Mouse (Mus musculus) embryonic facial prominence, embryonic 11.5 days (tissue): ENCODE results near the gene H2-DMa. TPM values are rescaled to one million over a fixed set of nuclear protein-coding genes. Genes with fewer than 3 reads are reported as not detected.

Experiments used
- ATAC-seq: fragments of 200-750 bp; cut with Nextera tagmentation; replicated peaks from 2 replicates; pipeline ENCODE4 v1.8.0; 2017; ENCODE audit warnings: low read depth; ENCODE audit not compliant: insufficient number of reproducible peaks, low FRiP score, low TSS enrichment
- DNase-seq: peaks from one replicate; pipeline ENCODE4 v3.0.0-alpha.2; 2015; ENCODE audit warnings: low spot score
- H3K27ac ChIP-seq: fragments of 300-500 bp; sonication (generic); replicated peaks from 2 replicates; pipeline ENCODE4 v1.5.1; 2014; ENCODE audit warnings: mild to moderate bottlenecking, low read depth, low read length, control low read depth
- H3K27me3 ChIP-seq: fragments of 300-500 bp; sonication (generic); 2 replicates; pipeline ENCODE4 v1.6.1; 2014; ENCODE audit warnings: mild to moderate bottlenecking, low read length, moderate library complexity, mixed read lengths; ENCODE audit not compliant: control insufficient read depth, insufficient read depth
- H3K36me3 ChIP-seq: fragments of 300-500 bp; sonication (generic); replicated peaks from 2 replicates; pipeline ENCODE4 v1.6.1; 2014; ENCODE audit warnings: low read depth, mild to moderate bottlenecking, low read length, moderate library complexity, mixed read lengths; ENCODE audit not compliant: control insufficient read depth, insufficient read depth
- H3K4me1 ChIP-seq: fragments of 300-500 bp; sonication (generic); 2 replicates; pipeline ENCODE4 v1.6.1; 2014; ENCODE audit warnings: low read length, mixed read lengths; ENCODE audit not compliant: control insufficient read depth, insufficient read depth
- H3K4me2 ChIP-seq: fragments of 300-500 bp; sonication (generic); 2 replicates; pipeline ENCODE4 v1.6.1; 2014; ENCODE audit warnings: low read depth, mild to moderate bottlenecking, control low read depth, low read length, moderate library complexity
- H3K4me3 ChIP-seq: fragments of 300-500 bp; sonication (generic); 2 replicates; pipeline ENCODE4 v1.5.1; 2014; ENCODE audit warnings: low read depth, low read length, control low read depth
- H3K9ac ChIP-seq: fragments of 300-500 bp; sonication (generic); replicated peaks from 2 replicates; pipeline ENCODE4 v1.6.1; 2014; ENCODE audit warnings: mild to moderate bottlenecking, control low read depth, low read length
- H3K9me3 ChIP-seq: fragments of 300-500 bp; sonication (generic); replicated peaks from 2 replicates; pipeline ENCODE4 v1.6.1; 2016; ENCODE audit warnings: mild to moderate bottlenecking, low read length, inconsistent platforms, mixed read lengths; ENCODE audit not compliant: control insufficient read depth
- WGBS: fragments of 180-500 bp; shearing (Covaris S2); extraction: QIAGEN DNeasy Blood & Tissue Kit; methylation state at CpG from one replicate; pipeline ENCODE4 v1.1.7; 2014; 5-methylcytosine and 5-hydroxymethylcytosine counted together
- polyA plus RNA-seq: library from polyadenylated mRNA; unstranded; fragments of >200 nt; fragmentation: Nextera tagmentation; extraction: Ambion mirVana; gene quantifications from 2 replicates; pipeline ENCODE4 v1.2.1, GENCODE M21; 2014

The H2-DMa gene
- polyA plus RNA-seq, 1 experiment from 2014 or later: 9.7 TPM

- no peak for DNase-seq
- no peak for ATAC-seq
- Histone ChIP-seq H3K9ac (no peak overlapping the region), H3K27ac (no peak overlapping the region), H3K9me3 (no peaks in the 10 kb centered on the region), H3K27me3 (no peaks in the 10 kb centered on the region), H3K4me1 (no peaks in the 10 kb centered on the region), H3K4me2 (no peak overlapping the region), H3K36me3 (no peaks in the 10 kb centered on the region), H3K4me3 (no peak overlapping the region)
- WGBS: 58% methylated on average over 10 of the region's 10 CpGs
Measured at GRCm38 (mm10) chr17:34098709-34099479, 20.4 kb upstream of the H2-DMa start.

GRCm38 (mm10) chr17:34099531-34099930 lies 19.8 kb upstream of the H2-DMa start:
- Histone ChIP-seq H3K27me3 (no peaks in the 10 kb centered on the region), H3K9me3 (no peaks in the 10 kb centered on the region), H3K9ac (no peak overlapping the region), H3K27ac (no peak overlapping the region), H3K4me3 (no peak overlapping the region), H3K4me1 (no peaks in the 10 kb centered on the region), H3K4me2 (no peak overlapping the region), H3K36me3 (no peaks in the 10 kb centered on the region)
- no peak for DNase-seq
- WGBS: 66% methylated on average over 5 of the region's 5 CpGs
- ATAC-seq: no peak

- Histone ChIP-seq H3K4me2 (no peak overlapping the region), H3K27ac (no peak overlapping the region), H3K27me3 (no peaks in the 10 kb centered on the region), H3K4me1 (no peaks in the 10 kb centered on the region), H3K9ac (no peak overlapping the region), H3K9me3 (no peaks in the 10 kb centered on the region), H3K36me3 (no peaks in the 10 kb centered on the region), H3K4me3 (no peak overlapping the region)
- DNase-seq: no peak
- 31% methylated on average over 5 of the region's 5 CpGs for WGBS
- ATAC-seq: peak; percentile 12; the same call in 1 of the 2 replicates
Measured at GRCm38 (mm10) chr17:34101185-34101584, 18.2 kb upstream of the H2-DMa start.

GRCm38 (mm10) chr17:34101604-34102032 lies 17.7 kb upstream of the H2-DMa start:
- peak; percentile 87 for ATAC-seq
- Histone ChIP-seq H3K9ac (no peak overlapping the region), H3K4me3 (no peak overlapping the region)

GRCm38 (mm10) chr17:34102831-34103230 lies 16.5 kb upstream of the H2-DMa start:
- no peak for DNase-seq
- 83% methylated on average over 6 of the region's 6 CpGs for WGBS
- ATAC-seq: no peak
- H3K27me3 ChIP-seq: no peaks in the 10 kb centered on the region
- no peaks in the 10 kb centered on the region for H3K36me3 ChIP-seq
- H3K27ac ChIP-seq: no peak overlapping the region
- H3K9ac ChIP-seq: no peak overlapping the region
- no peaks in the 10 kb centered on the region for H3K9me3 ChIP-seq
- H3K4me1 ChIP-seq: no peaks in the 10 kb centered on the region
- H3K4me2 ChIP-seq: no peak overlapping the region
- no peak overlapping the region for H3K4me3 ChIP-seq

More at GRCm38 (mm10) chr17:34101604-34102032, 17.7 kb upstream of the H2-DMa start:
- Histone ChIP-seq H3K36me3 (no peaks in the 10 kb centered on the region), H3K27me3 (no peaks in the 10 kb centered on the region), H3K4me1 (no peaks in the 10 kb centered on the region), H3K27ac (no peak overlapping the region), H3K9me3 (no peaks in the 10 kb centered on the region), H3K4me2 (no peak overlapping the region)
- DNase-seq: peak; percentile 96
- WGBS: 7% methylated on average over 12 of the region's 12 CpGs

- no peak overlapping the region for H3K27ac ChIP-seq
- WGBS: 85% methylated on average over 9 of the region's 9 CpGs
- no peaks in the 10 kb centered on the region for H3K4me1 ChIP-seq
- no peaks in the 10 kb centered on the region for H3K9me3 ChIP-seq
- DNase-seq (no peak), ATAC-seq (no peak)
- no peaks in the 10 kb centered on the region for H3K36me3 ChIP-seq
- no peak overlapping the region for H3K4me3 ChIP-seq
- H3K9ac ChIP-seq: no peak overlapping the region
- H3K4me2 ChIP-seq: no peak overlapping the region
- no peaks in the 10 kb centered on the region for H3K27me3 ChIP-seq
Measured at GRCm38 (mm10) chr17:34104804-34105203, 14.5 kb upstream of the H2-DMa start.

GRCm38 (mm10) chr17:34106555-34106954 lies 12.8 kb upstream of the H2-DMa start:
- ATAC-seq: no peak

GRCm38 (mm10) chr17:34107109-34107867 lies 12.1 kb upstream of the H2-DMa start:
- H3K27ac ChIP-seq: no peak overlapping the region
- ATAC-seq: 0 out of 2 replicates have a peak, but pooled peaks have one; percentile 15
- H3K9me3 ChIP-seq: no peaks in the 10 kb centered on the region
- no peak for DNase-seq
- no peak overlapping the region for H3K9ac ChIP-seq
- H3K36me3 ChIP-seq: peaks cover 6% of the 10 kb centered on the region; the same call in 1 of the 2 replicates
- no peak overlapping the region for H3K4me3 ChIP-seq
- 80% methylated on average over 7 of the region's 7 CpGs for WGBS
- no peak overlapping the region for H3K4me2 ChIP-seq
- no peaks in the 10 kb centered on the region for H3K27me3 ChIP-seq
- H3K4me1 ChIP-seq: no peaks in the 10 kb centered on the region

More at GRCm38 (mm10) chr17:34106555-34106954, 12.8 kb upstream of the H2-DMa start:
- H3K27me3 ChIP-seq: no peaks in the 10 kb centered on the region
- no peak overlapping the region for H3K4me3 ChIP-seq
- no peak overlapping the region for H3K9ac ChIP-seq
- peaks cover 4% of the 10 kb centered on the region; the same call in 1 of the 2 replicates for H3K36me3 ChIP-seq
- H3K9me3 ChIP-seq: no peaks in the 10 kb centered on the region
- no peak overlapping the region for H3K4me2 ChIP-seq
- no peak for DNase-seq
- 85% methylated on average over 7 of the region's 7 CpGs for WGBS
- no peaks in the 10 kb centered on the region for H3K4me1 ChIP-seq
- no peak overlapping the region for H3K27ac ChIP-seq
